Mouse (Mus musculus): Measurements from ENCODE around the gene Gm29776. TPM values are rescaled to one million over a fixed set of nuclear protein-coding genes. Genes with fewer than 3 reads are reported as not detected.

Gene Gm29776
- total and polyA plus RNA-seq, 2 experiments from 2014 or later: 0.06 to 0.14 TPM

- Histone ChIP-seq H3K36me3 (ENCODE audit: insufficient read depth) (peaks cover 17% of the 10 kb centered on the region), H3K9me3 (ENCODE audit: low read length) (no peaks in the 10 kb centered on the region), H3K9ac (no peak overlapping the region), H3K27me3 (ENCODE audit: insufficient read depth, low read length) (no peaks in the 10 kb centered on the region), H3K27ac (ENCODE audit: low read depth, low read length) (no peak overlapping the region), H3K4me2 (ENCODE audit: low read depth) (no peak overlapping the region), H3K4me1 (ENCODE audit: insufficient read depth) (no peaks in the 10 kb centered on the region), H3K4me3 (ENCODE audit: low read depth, low read length) (no peak overlapping the region)
- DNase-seq (no peak), ATAC-seq (no peak)
- no peak for TF ChIP-seq CTCF (IDR thresholded peaks at IDR 0.05; ENCODE audit: low read depth)
- 94% methylated on average over 4 of the region's 4 CpGs for WGBS
These were observed 1.9 kb downstream of the Gm29776 start for GRCm38 (mm10) chr14:54696752-54697151.

- WGBS: 81% methylated on average over 6 of the region's 6 CpGs
- Histone ChIP-seq H3K27ac (ENCODE audit: low read depth, low read length) (no peak overlapping the region), H3K9ac (no peak overlapping the region), H3K36me3 (ENCODE audit: insufficient read depth) (peaks cover 27% of the 10 kb centered on the region), H3K27me3 (ENCODE audit: insufficient read depth, low read length) (no peaks in the 10 kb centered on the region), H3K4me2 (ENCODE audit: low read depth) (no peak overlapping the region), H3K4me1 (ENCODE audit: insufficient read depth) (no peaks in the 10 kb centered on the region), H3K4me3 (ENCODE audit: low read depth, low read length) (no peak overlapping the region), H3K9me3 (ENCODE audit: low read length) (no peaks in the 10 kb centered on the region)
- ATAC-seq: no peak
- DNase-seq: no peak
- no peak for TF ChIP-seq CTCF (IDR thresholded peaks at IDR 0.05; ENCODE audit: low read depth)
These were observed 3.6 kb downstream of the Gm29776 start for GRCm38 (mm10) chr14:54695042-54695441.

GRCm38 (mm10) chr14:54687251-54687650, 11.4 kb downstream of the Gm29776 start:
- 8% methylated on average over 8 of the region's 8 CpGs for WGBS

GRCm38 (mm10) chr14:54686522-54687143, 12.0 kb downstream of the Gm29776 start, which contains the start of gene Acin1:
TSS of gene Acin1 (minus strand) at chr14:54686931.
- Histone ChIP-seq H3K27me3 (ENCODE audit: insufficient read depth, low read length) (no peaks in the 10 kb centered on the region), H3K4me3 (ENCODE audit: low read depth, low read length) (peak within 1 kb of the TSS; percentile 94), H3K9ac (peak within 1 kb of the TSS; percentile 97), H3K36me3 (ENCODE audit: insufficient read depth) (peaks cover 27% of the 10 kb centered on the region), H3K9me3 (ENCODE audit: low read length) (no peaks in the 10 kb centered on the region), H3K27ac (ENCODE audit: low read depth, low read length) (peak within 1 kb of the TSS; percentile 97), H3K4me2 (ENCODE audit: low read depth) (peak within 1 kb of the TSS; percentile 84), H3K4me1 (ENCODE audit: insufficient read depth) (peaks cover 19% of the 10 kb centered on the region)
- WGBS: under 1% methylated on average over 44 of the region's 44 CpGs
- no peak for TF ChIP-seq CTCF (IDR thresholded peaks at IDR 0.05; ENCODE audit: low read depth)
- DNase-seq: peak; percentile 100
- ATAC-seq: peak; percentile 97

More at GRCm38 (mm10) chr14:54687251-54687650, 11.4 kb downstream of the Gm29776 start:
- H3K27ac ChIP-seq (ENCODE audit: low read depth, low read length): no peak overlapping the region
- peaks cover 27% of the 10 kb centered on the region for H3K36me3 ChIP-seq (ENCODE audit: insufficient read depth)
- peak overlapping the region; percentile 52 for H3K9ac ChIP-seq
- no peaks in the 10 kb centered on the region for H3K9me3 ChIP-seq (ENCODE audit: low read length)
- ATAC-seq (no peak), DNase-seq (no peak)
- H3K4me2 ChIP-seq (ENCODE audit: low read depth): peak overlapping the region; percentile 53
- no peak for TF ChIP-seq CTCF (IDR thresholded peaks at IDR 0.05; ENCODE audit: low read depth)
- H3K4me3 ChIP-seq (ENCODE audit: low read depth, low read length): peak overlapping the region; percentile 94
- no peaks in the 10 kb centered on the region for H3K27me3 ChIP-seq (ENCODE audit: insufficient read depth, low read length)
- peaks cover 19% of the 10 kb centered on the region for H3K4me1 ChIP-seq (ENCODE audit: insufficient read depth)

GRCm38 (mm10) chr14:54686063-54686521, 12.5 kb downstream of the Gm29776 start, which contains the start of gene 1700123O20Rik:
TSS of gene 1700123O20Rik (plus strand) at chr14:54686216.
- Histone ChIP-seq H3K36me3 (ENCODE audit: insufficient read depth) (peaks cover 27% of the 10 kb centered on the region), H3K27ac (ENCODE audit: low read depth, low read length) (peak within 1 kb of the TSS; percentile 97), H3K9ac (peak within 1 kb of the TSS; percentile 97), H3K27me3 (ENCODE audit: insufficient read depth, low read length) (no peaks in the 10 kb centered on the region), H3K9me3 (ENCODE audit: low read length) (no peaks in the 10 kb centered on the region), H3K4me2 (ENCODE audit: low read depth) (peak within 1 kb of the TSS; percentile 84), H3K4me3 (ENCODE audit: low read depth, low read length) (peak within 1 kb of the TSS; percentile 94), H3K4me1 (ENCODE audit: insufficient read depth) (peaks cover 19% of the 10 kb centered on the region)
- ATAC-seq: peak; percentile 62
- peak; percentile 61 for TF ChIP-seq CTCF (IDR thresholded peaks at IDR 0.05; ENCODE audit: low read depth)
- WGBS: under 1% methylated on average over 41 of the region's 41 CpGs
- peak; percentile 91 for DNase-seq

GRCm38 (mm10) chr14:54685471-54685870, 13.2 kb downstream of the Gm29776 start:
- H3K27ac ChIP-seq (ENCODE audit: low read depth, low read length): peak overlapping the region; percentile 97
- peak overlapping the region; percentile 94 for H3K4me3 ChIP-seq (ENCODE audit: low read depth, low read length)
- no peaks in the 10 kb centered on the region for H3K9me3 ChIP-seq (ENCODE audit: low read length)
- no peaks in the 10 kb centered on the region for H3K27me3 ChIP-seq (ENCODE audit: insufficient read depth, low read length)
- ATAC-seq: no peak
- H3K4me1 ChIP-seq (ENCODE audit: insufficient read depth): peaks cover 19% of the 10 kb centered on the region
- peak overlapping the region; percentile 84 for H3K4me2 ChIP-seq (ENCODE audit: low read depth)
- peaks cover 21% of the 10 kb centered on the region for H3K36me3 ChIP-seq (ENCODE audit: insufficient read depth)
- no peak for TF ChIP-seq CTCF (IDR thresholded peaks at IDR 0.05; ENCODE audit: low read depth)
- DNase-seq: no peak
- H3K9ac ChIP-seq: peak overlapping the region; percentile 97
- WGBS: 13% methylated on average over 8 of the region's 8 CpGs

GRCm38 (mm10) chr14:54682396-54682795, 16.2 kb downstream of the Gm29776 start:
- WGBS: 89% methylated on average over 3 of the region's 3 CpGs
- no peak overlapping the region for H3K4me2 ChIP-seq (ENCODE audit: low read depth)
- TF ChIP-seq CTCF (IDR thresholded peaks at IDR 0.05; ENCODE audit: low read depth): no peak
- no peak overlapping the region for H3K9ac ChIP-seq
- no peaks in the 10 kb centered on the region for H3K27me3 ChIP-seq (ENCODE audit: insufficient read depth, low read length)
- no peak overlapping the region for H3K27ac ChIP-seq (ENCODE audit: low read depth, low read length)
- H3K4me3 ChIP-seq (ENCODE audit: low read depth, low read length): no peak overlapping the region
- peaks cover 27% of the 10 kb centered on the region for H3K36me3 ChIP-seq (ENCODE audit: insufficient read depth)
- ATAC-seq (no peak), DNase-seq (no peak)
- H3K4me1 ChIP-seq (ENCODE audit: insufficient read depth): peaks cover 11% of the 10 kb centered on the region
- H3K9me3 ChIP-seq (ENCODE audit: low read length): no peaks in the 10 kb centered on the region

All from forebrain, postnatal 0 days (tissue).